ENCODE assay signal across 18 mouse cellular contexts in genomic region chr4:59156897-59157592, GRCm38 (mm10). TPM values are rescaled to one million over a fixed set of nuclear protein-coding genes. Genes with fewer than 3 reads are reported as not detected.
DNase-seq lines count a peak whose midpoint lies in the region; ATAC-seq and TF ChIP-seq lines count a peak whose summit lies in the region.
"Had no signal": no experiment of that assay in that cellular context is flagged by ENCODE, and none has a peak within 500 bp of the region (broad histone marks: within the 10 kb centered on the region; RNA-seq: fewer than 3 reads in every experiment).

No protein-coding gene starts in this region.

- no peak for TF ChIP-seq CTCF in cerebellum, adult 2 months (IDR thresholded peaks at IDR 0.05; ENCODE audit: borderline replicate concordance, insufficient read depth, low read depth, low read length)

- H3K4me3 ChIP-seq in heart, embryonic 16.5 days (ENCODE audit: low read length), result no peak overlapping the region
- no peak overlapping the region for H3K4me3 ChIP-seq in heart, embryonic 11.5 days (ENCODE audit: low read depth, low read length)
- H3K4me3 ChIP-seq in liver, embryonic 11.5 days (ENCODE audit: low read depth, low read length), result no peak overlapping the region
- no peak overlapping the region for H3K4me3 ChIP-seq in cerebellum, adult 2 months (replicated peaks; ENCODE audit: insufficient read depth, low read depth, low read length)
- H3K4me3 ChIP-seq: erythroblast, embryonic 14.5 days; heart, embryonic 13.5 days; hindbrain, embryonic 12.5 days had no signal

- H3K27me3 ChIP-seq in heart, embryonic 16.5 days (ENCODE audit: control insufficient read depth, insufficient read depth, low read length), result no peaks in the 10 kb centered on the region
- no peaks in the 10 kb centered on the region for H3K27me3 ChIP-seq in heart, embryonic 11.5 days (ENCODE audit: control insufficient read depth, insufficient read depth, low read length)
- H3K27me3 ChIP-seq in liver, embryonic 11.5 days (replicated peaks; ENCODE audit: control insufficient read depth, insufficient read depth, low read length), result no peaks in the 10 kb centered on the region
- no peaks in the 10 kb centered on the region for H3K27me3 ChIP-seq in cerebellum, adult 2 months (ENCODE audit: control insufficient read depth, insufficient read depth, low read length)
- H3K27me3 ChIP-seq: heart, embryonic 13.5 days; hindbrain, embryonic 12.5 days had no signal

- peaks cover 11% of the 10 kb centered on the region for H3K4me1 ChIP-seq in heart, embryonic 16.5 days (ENCODE audit: control insufficient read depth, insufficient read depth, low read length)
- H3K4me1 ChIP-seq in heart, embryonic 11.5 days (ENCODE audit: control insufficient read depth, insufficient read depth, low read length), result peaks cover 8% of the 10 kb centered on the region; the same call in 1 of the 2 replicates
- peaks cover 23% of the 10 kb centered on the region for H3K4me1 ChIP-seq in liver, embryonic 11.5 days (replicated peaks; ENCODE audit: control insufficient read depth, insufficient read depth, low read length)
- H3K4me1 ChIP-seq in cerebellum, adult 2 months (ENCODE audit: control insufficient read depth, insufficient read depth, low read length), result no peaks in the 10 kb centered on the region
- H3K4me1 ChIP-seq: hindbrain, embryonic 12.5 days had no signal

- H3K4me2 ChIP-seq in heart, embryonic 16.5 days (ENCODE audit: low read depth, low read length), result no peak overlapping the region
- no peak overlapping the region for H3K4me2 ChIP-seq in heart, embryonic 11.5 days
- peak overlapping the region; percentile 47 for H3K4me2 ChIP-seq in liver, embryonic 11.5 days
- H3K4me2 ChIP-seq: heart, embryonic 13.5 days; hindbrain, embryonic 12.5 days had no signal

- ATAC-seq in heart, embryonic 16.5 days (replicated peaks; ENCODE audit: extremely low read depth, insufficient read depth, low FRiP score), result peak; percentile 49; the same call in 1 of the 2 replicates
- no peak for ATAC-seq in heart, embryonic 11.5 days (replicated peaks; ENCODE audit: insufficient number of reproducible peaks, low FRiP score, low TSS enrichment)
- ATAC-seq in liver, embryonic 11.5 days (replicated peaks; ENCODE audit: low FRiP score), result peak; percentile 83
- ATAC-seq: forebrain, embryonic 16.5 days had no signal

- H3K9ac ChIP-seq in heart, embryonic 16.5 days (ENCODE audit: low read length), result no peak overlapping the region
- no peak overlapping the region for H3K9ac ChIP-seq in heart, embryonic 11.5 days (ENCODE audit: low read depth, low read length)
- H3K9ac ChIP-seq in liver, embryonic 11.5 days (ENCODE audit: low read depth, low read length), result no peak overlapping the region
- H3K9ac ChIP-seq: heart, embryonic 13.5 days; hindbrain, embryonic 12.5 days had no signal

- TF ChIP-seq POLR2A in cerebellum, adult 2 months (IDR thresholded peaks at IDR 0.05; ENCODE audit: borderline replicate concordance, insufficient read depth, low read length), result no peak

- no peaks in the 10 kb centered on the region for H3K9me3 ChIP-seq in heart, embryonic 16.5 days (replicated peaks; ENCODE audit: control insufficient read depth, low read length)
- H3K9me3 ChIP-seq in heart, embryonic 11.5 days (replicated peaks; ENCODE audit: control insufficient read depth, low read length), result no peaks in the 10 kb centered on the region
- no peaks in the 10 kb centered on the region for H3K9me3 ChIP-seq in liver, embryonic 11.5 days (ENCODE audit: control insufficient read depth, low read length)
- H3K9me3 ChIP-seq: heart, embryonic 13.5 days; hindbrain, embryonic 12.5 days had no signal

- no peaks in the 10 kb centered on the region for H3K36me3 ChIP-seq in heart, embryonic 16.5 days (ENCODE audit: control insufficient read depth, insufficient read depth)
- H3K36me3 ChIP-seq in heart, embryonic 11.5 days (ENCODE audit: control insufficient read depth, insufficient read depth, low read length), result no peaks in the 10 kb centered on the region
- no peaks in the 10 kb centered on the region for H3K36me3 ChIP-seq in liver, embryonic 11.5 days (ENCODE audit: control insufficient read depth, insufficient read depth, low read length)
- H3K36me3 ChIP-seq: heart, embryonic 13.5 days; hindbrain, embryonic 12.5 days had no signal

- DNase-seq in MEL-GATA-1-ER (ENCODE audit: extremely low read depth, low read depth), result peak; percentile 50
- no peak for DNase-seq in liver, embryonic 11.5 days (ENCODE audit: low spot score)
- peak; percentile 57 for DNase-seq in lung, postnatal 36 days
- DNase-seq in kidney, postnatal 4 days, result no peak
- no peak for DNase-seq in cerebellum, adult 2 months
- no peak for DNase-seq in thymus, postnatal 4 days
- DNase-seq: cerebellum, adult 18-20 months; gastrocnemius, postnatal 36 days; kidney, adult 11 months; kidney, postnatal 25 days; thymus, adult 2 months had no signal

- no peak overlapping the region for H3K27ac ChIP-seq in heart, embryonic 16.5 days (ENCODE audit: low read length)
- H3K27ac ChIP-seq in heart, embryonic 11.5 days (ENCODE audit: low read depth, low read length), result no peak overlapping the region
- peak overlapping the region; percentile 68; the same call in 1 of the 2 replicates for H3K27ac ChIP-seq in liver, embryonic 11.5 days (ENCODE audit: low read depth, low read length)
- H3K27ac ChIP-seq in cerebellum, adult 2 months (ENCODE audit: insufficient read depth, low read length), result no peak overlapping the region
- H3K27ac ChIP-seq: heart, embryonic 13.5 days; hindbrain, embryonic 12.5 days had no signal

- WGBS in heart, embryonic 16.5 days, result 29% methylated on average over 7 of the region's 7 CpGs
- 39% methylated on average over 7 of the region's 7 CpGs for WGBS in heart, embryonic 11.5 days (ENCODE audit: insufficient replicate concordance)
- 24% methylated on average over 7 of the region's 7 CpGs for WGBS in liver, embryonic 11.5 days
- 79% methylated on average over 7 of the region's 7 CpGs for WGBS in cerebellum, adult 2 months

RNA-seq across cellular contexts. Expression of gene AI481877, which starts 18.3 kb away (rescaled TPM):
- polyA plus RNA-seq in heart, embryonic 16.5 days (2015; fragmentation: Nextera tagmentation; extraction: Ambion mirVana), result not detected in 2 replicates
- not detected in 2 replicates for polyA plus RNA-seq in heart, embryonic 11.5 days (2014; fragmentation: Nextera tagmentation; extraction: Ambion mirVana)
- not detected in 2 replicates for polyA plus RNA-seq in liver, embryonic 11.5 days (2014; fragmentation: Nextera tagmentation; extraction: Ambion mirVana)
- not detected in 2 replicates for polyA plus RNA-seq in cerebellum, adult 2 months (2012; rRNA removed)
- polyA plus RNA-seq: erythroblast, embryonic 14.5 days; forebrain, embryonic 16.5 days; heart, embryonic 13.5 days; hindbrain, embryonic 12.5 days; limb, embryonic 11.5 days; thymus, adult 2 months had no signal

RNA-seq across cellular contexts. Expression of gene Ugcg, which starts 32.0 kb away (rescaled TPM):
- polyA plus RNA-seq in heart, embryonic 16.5 days (2015; fragmentation: Nextera tagmentation; extraction: Ambion mirVana), result 6.6 and 8.0 TPM in 2 replicates
- polyA plus RNA-seq in heart, embryonic 11.5 days (2014; fragmentation: Nextera tagmentation; extraction: Ambion mirVana), result 10.7 and 14.8 TPM in 2 replicates
- polyA plus RNA-seq in liver, embryonic 11.5 days (2014; fragmentation: Nextera tagmentation; extraction: Ambion mirVana), result 25.9 and 26.1 TPM in 2 replicates
- 61.1 and 62.0 TPM in 2 replicates for polyA plus RNA-seq in cerebellum, adult 2 months (2012; rRNA removed)

Comparison
In these comparisons a context has a peak if more than half of its experiments do, and no peak if none do; other contexts are left out.
1. DNase-seq: peak in MEL-GATA-1-ER (single experiment) and lung, postnatal 36 days (single experiment); none in liver, embryonic 11.5 days (single experiment), kidney, postnatal 4 days (0 of 2), cerebellum, adult 2 months (0 of 2) and thymus, postnatal 4 days (single experiment).